Mouse (Mus musculus): ENCODE data around the gene G6pdx. TPM values are rescaled to one million over a fixed set of nuclear protein-coding genes. Genes with fewer than 3 reads are reported as not detected.

G6pdx gene
- polyA plus RNA-seq, 1 experiment from 2014 or later = 42.3 TPM

DNA sequence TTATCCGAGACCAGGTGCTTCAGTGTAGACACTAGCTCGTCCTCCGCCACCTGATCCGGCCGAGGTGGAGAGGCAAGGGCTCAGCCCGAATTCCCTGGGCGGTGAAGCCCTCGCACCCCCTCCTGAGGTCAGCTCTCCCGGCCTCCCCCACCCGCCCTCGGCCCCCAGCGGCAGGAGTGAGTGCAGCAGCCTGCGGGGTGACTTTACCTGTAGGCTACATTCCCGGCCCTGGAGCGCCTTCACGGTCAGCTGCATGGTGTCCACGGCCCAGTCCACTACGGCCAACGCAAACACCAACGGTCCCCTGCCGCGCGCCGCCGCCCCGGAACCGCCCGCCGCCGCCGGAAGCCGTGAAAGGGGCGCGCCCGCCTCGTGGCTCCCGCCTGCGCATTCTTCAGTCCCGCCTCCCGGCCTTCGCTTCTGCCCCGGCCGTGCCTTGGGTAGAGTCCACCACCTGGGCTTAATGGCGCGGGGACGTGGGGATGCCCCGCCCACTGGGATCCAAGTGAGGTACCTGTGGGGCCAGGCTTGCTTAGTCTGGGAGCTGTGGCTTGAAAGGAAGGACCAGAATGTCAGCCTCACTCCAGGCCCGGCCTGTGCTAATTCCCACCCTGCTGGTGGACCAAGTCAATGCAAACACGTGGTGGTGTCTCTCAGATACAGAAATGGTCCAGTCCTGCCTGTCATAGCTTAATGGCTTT lies 60.6 kb downstream of the G6pdx start:
- peak; percentile 79 for ATAC-seq (ENCODE audit: low read depth)
- peak overlapping the region; percentile 87 for H3K9ac ChIP-seq (ENCODE audit: low read depth, low read length)
- peak overlapping the region; percentile 72 for H3K4me2 ChIP-seq (ENCODE audit: low read depth, low read length)
- no peaks in the 10 kb centered on the region for H3K9me3 ChIP-seq (replicated peaks; ENCODE audit: control insufficient read depth, low read length)
- peak overlapping the region; percentile 80 for H3K27ac ChIP-seq (ENCODE audit: low read length)
- 20% methylated on average over 47 of the region's 49 CpGs for WGBS (ENCODE audit: insufficient replicate concordance)
- H3K4me1 ChIP-seq (ENCODE audit: control insufficient read depth, low read depth, low read length) = peaks cover 21% of the 10 kb centered on the region
- H3K27me3 ChIP-seq (ENCODE audit: control insufficient read depth, insufficient read depth, low read depth, low read length) = no peaks in the 10 kb centered on the region
- H3K36me3 ChIP-seq (ENCODE audit: control insufficient read depth, insufficient read depth) = no peaks in the 10 kb centered on the region; the same call in 1 of the 2 replicates
- peak overlapping the region; percentile 77 for H3K4me3 ChIP-seq (ENCODE audit: low read depth, low read length)

- Histone ChIP-seq H3K27me3 (ENCODE audit: control insufficient read depth, insufficient read depth, low read depth, low read length) (no peaks in the 10 kb centered on the region), H3K36me3 (ENCODE audit: control insufficient read depth, insufficient read depth) (no peaks in the 10 kb centered on the region; the same call in 1 of the 2 replicates), H3K4me3 (ENCODE audit: low read depth, low read length) (peak overlapping the region; percentile 77), H3K9me3 (replicated peaks; ENCODE audit: control insufficient read depth, low read length) (no peaks in the 10 kb centered on the region), H3K27ac (ENCODE audit: low read length) (no peak overlapping the region; the same call in 1 of the 2 replicates), H3K4me2 (ENCODE audit: low read depth, low read length) (peak overlapping the region; percentile 72), H3K4me1 (ENCODE audit: control insufficient read depth, low read depth, low read length) (peaks cover 18% of the 10 kb centered on the region), H3K9ac (ENCODE audit: low read depth, low read length) (peak overlapping the region; percentile 87)
- no peak for ATAC-seq (ENCODE audit: low read depth)
- WGBS (ENCODE audit: insufficient replicate concordance) = 49% methylated on average over 10 of the region's 10 CpGs
Observed at GRCm38 (mm10) chrX:74367512-74367911, 61.5 kb downstream of the G6pdx start.

Other genes with a start within 250 kb of the G6pdx start
- 42.7 and 53.3 TPM in 2 replicates for gene Flna, start 179.4 kb downstream of the G6pdx start, polyA plus RNA-seq (2015; fragmentation: Nextera tagmentation; extraction: Ambion mirVana)
- 7.4 and 7.7 TPM in 2 replicates for gene Emd, start 174.5 kb downstream of the G6pdx start, polyA plus RNA-seq (2015; fragmentation: Nextera tagmentation; extraction: Ambion mirVana)
- 375 and 448 TPM in 2 replicates for gene Rpl10, start 158.4 kb downstream of the G6pdx start, polyA plus RNA-seq (2015; fragmentation: Nextera tagmentation; extraction: Ambion mirVana)
- 27.8 and 30.2 TPM in 2 replicates for gene Taz, start 147.3 kb downstream of the G6pdx start, polyA plus RNA-seq (2015; fragmentation: Nextera tagmentation; extraction: Ambion mirVana)
- 22.0 and 23.6 TPM in 2 replicates for gene Dnase1l1, start 146.9 kb downstream of the G6pdx start, polyA plus RNA-seq (2015; fragmentation: Nextera tagmentation; extraction: Ambion mirVana)
- 79.2 and 79.8 TPM in 2 replicates for gene Atp6ap1, start 132.1 kb downstream of the G6pdx start, polyA plus RNA-seq (2015; fragmentation: Nextera tagmentation; extraction: Ambion mirVana)
- 57.2 and 63.5 TPM in 2 replicates for gene Gdi1, start 124.2 kb downstream of the G6pdx start, polyA plus RNA-seq (2015; fragmentation: Nextera tagmentation; extraction: Ambion mirVana)
- 25.0 and 30.2 TPM in 2 replicates for gene Fam50a, start 116.2 kb downstream of the G6pdx start, polyA plus RNA-seq (2015; fragmentation: Nextera tagmentation; extraction: Ambion mirVana)
- gene Plxna3, start 100.1 kb downstream of the G6pdx start, polyA plus RNA-seq (2015; fragmentation: Nextera tagmentation; extraction: Ambion mirVana) = 1.2 and 1.5 TPM in 2 replicates
- 35.8 and 42.0 TPM in 2 replicates for gene Lage3, start 75.6 kb downstream of the G6pdx start, polyA plus RNA-seq (2015; fragmentation: Nextera tagmentation; extraction: Ambion mirVana)
- gene Ubl4a, start 56.0 kb downstream of the G6pdx start, polyA plus RNA-seq (2015; fragmentation: Nextera tagmentation; extraction: Ambion mirVana) = 37.1 and 39.3 TPM in 2 replicates
- 6.1 TPM in 2 replicates for gene Slc10a3, start 55.8 kb downstream of the G6pdx start, polyA plus RNA-seq (2015; fragmentation: Nextera tagmentation; extraction: Ambion mirVana)
- gene Fam3a, start 35.9 kb downstream of the G6pdx start, polyA plus RNA-seq (2015; fragmentation: Nextera tagmentation; extraction: Ambion mirVana) = 13.1 and 14.2 TPM in 2 replicates
- 29.4 and 29.7 TPM in 2 replicates for gene Ikbkg, start 35.9 kb downstream of the G6pdx start, polyA plus RNA-seq (2015; fragmentation: Nextera tagmentation; extraction: Ambion mirVana)
- not detected in 2 replicates for gene Gm6880, start 52.2 kb upstream of the G6pdx start, polyA plus RNA-seq (2015; fragmentation: Nextera tagmentation; extraction: Ambion mirVana)
- not detected in 2 replicates for gene Olfr1326-ps1, start 145.7 kb upstream of the G6pdx start, polyA plus RNA-seq (2015; fragmentation: Nextera tagmentation; extraction: Ambion mirVana)
- not detected in 2 replicates for gene Olfr1325, start 163.5 kb upstream of the G6pdx start, polyA plus RNA-seq (2015; fragmentation: Nextera tagmentation; extraction: Ambion mirVana)
- gene Gm5640, start 216.4 kb upstream of the G6pdx start, polyA plus RNA-seq (2015; fragmentation: Nextera tagmentation; extraction: Ambion mirVana) = 0.09 TPM in 1 of 2 replicates, not detected in the other

Data from liver, embryonic 16.5 days (tissue).